Mouse (Mus musculus) heart, embryonic 14.5 days (tissue): ENCODE data around the gene Huwe1. TPM values are rescaled to one million over a fixed set of nuclear protein-coding genes. Genes with fewer than 3 reads are reported as not detected.

Experiments used
- ATAC-seq: fragments of 200-750 bp; cut with Nextera tagmentation; 2 replicates; pipeline ENCODE4 v1.8.0; 2017; ENCODE audit warnings: low read depth, moderate TSS enrichment; ENCODE audit not compliant: insufficient number of reproducible peaks, insufficient read depth, low FRiP score
- H3K27ac ChIP-seq, 2 experiments: fragments of 200-500 bp in 1 of 2; fragments of 300-500 bp in 1 of 2; sonication (generic) in 1 of 2; replicated peaks in 1 of 2; 2 replicates each; pipeline ENCODE4 v1.5.1; 2012 to 2014; ENCODE audit warnings: low read depth in 2 of 2, low read length in 2 of 2, control low read depth in 1 of 2, mild to moderate bottlenecking in 1 of 2, mixed read lengths in 1 of 2; ENCODE audit not compliant: control insufficient read depth in 1 of 2, insufficient read depth in 1 of 2
- H3K27me3 ChIP-seq: fragments of 300-500 bp; sonication (generic); 2 replicates; pipeline ENCODE4 v1.6.1; 2014; ENCODE audit warnings: mild to moderate bottlenecking, low read length, control low read depth; ENCODE audit not compliant: control insufficient read depth, insufficient read depth
- H3K36me3 ChIP-seq: fragments of 300-500 bp; sonication (generic); 2 replicates; pipeline ENCODE4 v1.6.1; 2014; ENCODE audit warnings: mild to moderate bottlenecking, control low read depth, low read length, mixed read lengths; ENCODE audit not compliant: control insufficient read depth, insufficient read depth
- H3K4me1 ChIP-seq, 2 experiments: fragments of 200-500 bp in 1 of 2; fragments of 300-500 bp in 1 of 2; sonication (generic) in 1 of 2; 2 replicates each; pipeline ENCODE4 v1.6.1; 2012 to 2014; ENCODE audit warnings: low read length in 2 of 2, control low read depth in 1 of 2, mixed read lengths in 1 of 2; ENCODE audit not compliant: control insufficient read depth in 2 of 2, insufficient read depth in 2 of 2
- H3K4me2 ChIP-seq: fragments of 300-500 bp; sonication (generic); 2 replicates; pipeline ENCODE4 v1.6.1; 2014; ENCODE audit warnings: mild to moderate bottlenecking, low read length
- H3K4me3 ChIP-seq, 2 experiments: fragments of 200-500 bp in 1 of 2; fragments of 300-500 bp in 1 of 2; sonication (generic) in 1 of 2; 2 replicates each; pipeline ENCODE4 v1.5.1; 2012 to 2014; ENCODE audit warnings: low read length in 2 of 2, mild to moderate bottlenecking in 2 of 2, control low read depth in 1 of 2, low read depth in 1 of 2, moderate library complexity in 1 of 2; ENCODE audit not compliant: control insufficient read depth in 1 of 2, insufficient read depth in 1 of 2
- H3K9ac ChIP-seq: fragments of 300-500 bp; sonication (generic); 2 replicates; pipeline ENCODE4 v1.6.1; 2014; ENCODE audit warnings: mild to moderate bottlenecking, low read length
- H3K9me3 ChIP-seq: fragments of 300-500 bp; sonication (generic); 2 replicates; pipeline ENCODE4 v1.6.1; 2016; ENCODE audit warnings: low read length, control low read depth; ENCODE audit not compliant: control insufficient read depth
- WGBS: fragments of 180-500 bp; shearing (Covaris S2); extraction: QIAGEN DNeasy Blood & Tissue Kit; methylation state at CpG from one replicate; pipeline ENCODE4 v1.1.7; 2014; 5-methylcytosine and 5-hydroxymethylcytosine counted together
- polyA plus RNA-seq: library from polyadenylated mRNA; unstranded; fragments of >200 nt; fragmentation: Nextera tagmentation; extraction: Ambion mirVana; gene quantifications from 2 replicates; pipeline ENCODE4 v1.2.1, GENCODE M21; 2014

Huwe1 gene
- polyA plus RNA-seq, 1 experiment from 2014 or later: 45.2 TPM

DNA sequence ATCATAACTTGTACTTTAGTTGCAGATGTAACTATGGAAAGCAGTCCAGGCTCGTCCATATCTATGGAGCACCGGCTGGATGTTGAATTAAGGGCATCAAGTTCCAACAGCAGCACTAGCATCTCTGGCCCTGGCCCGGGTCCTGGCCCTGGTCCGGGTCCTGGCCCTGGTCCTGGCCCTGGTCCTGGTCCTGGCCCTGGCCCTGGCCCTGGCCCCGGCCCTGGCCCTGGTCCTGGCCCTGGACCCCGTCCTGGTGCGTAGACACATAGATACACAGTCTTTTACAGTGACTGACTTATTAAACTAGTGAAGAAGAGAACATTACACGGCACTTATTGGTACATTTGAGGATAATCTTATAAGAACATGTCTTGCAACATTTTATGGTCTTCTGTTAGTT is 58.8 kb downstream of the Huwe1 start:
- no peak overlapping the region for H3K4me2 ChIP-seq
- WGBS: 77% methylated on average over 8 of the region's 8 CpGs
- no peak for ATAC-seq
- no peak overlapping the region for H3K4me3 ChIP-seq
- H3K36me3 ChIP-seq: peaks cover 73% of the 10 kb centered on the region
- H3K9ac ChIP-seq: no peak overlapping the region
- no peak overlapping the region for H3K27ac ChIP-seq
- H3K4me1 ChIP-seq: no peaks in the 10 kb centered on the region
- H3K27me3 ChIP-seq: no peaks in the 10 kb centered on the region
- H3K9me3 ChIP-seq: no peaks in the 10 kb centered on the region

DNA sequence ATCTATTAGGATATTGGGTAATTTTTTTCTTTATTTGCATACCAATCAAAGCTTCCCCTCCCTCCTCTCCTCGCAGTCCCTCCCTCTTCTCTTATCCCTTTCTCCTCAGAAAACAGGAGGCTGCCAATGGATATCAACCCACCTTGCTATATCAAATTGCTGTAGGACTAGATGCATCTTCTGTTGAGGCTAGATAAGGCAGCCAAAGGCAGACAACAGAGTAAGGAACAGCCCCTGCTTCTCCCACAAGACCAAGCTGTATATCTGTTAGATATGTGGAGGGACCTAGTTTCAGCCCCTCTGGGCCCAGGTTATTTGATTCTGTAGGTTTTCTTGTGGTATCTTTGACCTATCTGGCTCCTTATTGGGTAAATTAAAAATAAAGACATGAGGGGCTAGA is 110.1 kb downstream of the Huwe1 start:
- H3K9ac ChIP-seq: no peak overlapping the region
- no peak for ATAC-seq
- no peak overlapping the region for H3K4me3 ChIP-seq
- H3K4me1 ChIP-seq: no peaks in the 10 kb centered on the region
- H3K9me3 ChIP-seq: no peaks in the 10 kb centered on the region
- H3K36me3 ChIP-seq: peaks cover 91% of the 10 kb centered on the region
- WGBS: 74% methylated on average over 1 of the region's 1 CpGs
- no peak overlapping the region for H3K27ac ChIP-seq
- no peaks in the 10 kb centered on the region for H3K27me3 ChIP-seq
- H3K4me2 ChIP-seq: no peak overlapping the region

- no peak overlapping the region for H3K9ac ChIP-seq
- no peak overlapping the region for H3K4me2 ChIP-seq
- no peaks in the 10 kb centered on the region for H3K27me3 ChIP-seq
- H3K27ac ChIP-seq: no peak overlapping the region
- no peaks in the 10 kb centered on the region for H3K4me1 ChIP-seq
- H3K4me3 ChIP-seq: no peak overlapping the region
- 79% methylated on average over 4 of the region's 4 CpGs for WGBS
- peaks cover 91% of the 10 kb centered on the region for H3K36me3 ChIP-seq
- ATAC-seq: no peak
- H3K9me3 ChIP-seq: no peaks in the 10 kb centered on the region
These were observed 111.7 kb downstream of the Huwe1 start for GRCm38 (mm10) chrX:151912267-151912666.

DNA sequence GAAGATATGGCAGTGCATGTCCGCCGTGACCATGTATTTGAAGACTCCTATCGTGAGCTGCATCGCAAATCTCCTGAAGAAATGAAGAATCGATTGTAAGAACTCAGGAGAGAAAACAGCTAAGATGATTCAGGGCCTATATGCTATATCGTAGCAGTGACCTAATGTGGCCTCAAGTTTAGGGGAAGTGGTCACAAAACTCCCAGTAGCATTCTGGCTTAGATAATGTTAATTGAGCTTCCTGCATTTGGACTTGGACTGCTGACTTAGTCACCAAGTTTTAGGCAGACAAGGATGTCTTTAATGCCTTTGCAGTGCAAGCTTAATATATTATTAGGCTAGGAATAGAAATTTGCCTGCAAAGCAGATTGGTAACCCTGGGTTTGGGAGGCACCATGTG is 128.8 kb downstream of the Huwe1 start:
- H3K9me3 ChIP-seq: no peaks in the 10 kb centered on the region
- H3K9ac ChIP-seq: no peak overlapping the region
- no peak overlapping the region for H3K4me2 ChIP-seq
- no peak overlapping the region for H3K27ac ChIP-seq
- H3K4me1 ChIP-seq: no peaks in the 10 kb centered on the region
- peaks cover 90% of the 10 kb centered on the region for H3K36me3 ChIP-seq
- H3K27me3 ChIP-seq: no peaks in the 10 kb centered on the region
- no peak overlapping the region for H3K4me3 ChIP-seq
- no peak for ATAC-seq
- 83% methylated on average over 6 of the region's 6 CpGs for WGBS

- no peak for ATAC-seq
- no peaks in the 10 kb centered on the region for H3K4me1 ChIP-seq
- WGBS: 60% methylated on average over 2 of the region's 2 CpGs
These were observed 138.2 kb downstream of the Huwe1 start for GRCm38 (mm10) chrX:151938852-151939251.

DNA sequence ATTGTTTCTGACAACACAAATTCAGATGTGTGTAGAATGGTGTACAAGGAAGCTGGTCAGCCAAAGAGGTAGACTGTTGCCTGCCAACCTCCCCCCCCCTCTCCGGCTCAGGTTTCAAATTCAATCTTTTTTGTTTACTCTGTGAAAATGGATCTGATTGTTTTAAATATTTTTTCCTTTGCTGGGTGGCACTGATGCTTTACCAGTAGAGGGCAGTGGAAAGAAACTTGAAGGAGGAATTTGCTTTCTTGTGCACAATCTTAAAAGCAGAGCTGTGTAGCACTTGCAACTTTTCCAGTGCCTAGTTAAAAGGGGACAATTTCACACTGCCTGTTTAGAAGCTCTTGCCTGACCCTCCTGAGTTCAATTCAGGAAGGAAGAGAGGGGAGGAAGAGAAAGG is 146.4 kb downstream of the Huwe1 start:
- Histone ChIP-seq H3K36me3 (no peaks in the 10 kb centered on the region), H3K27me3 (no peaks in the 10 kb centered on the region), H3K9ac (no peak overlapping the region), H3K9me3 (no peaks in the 10 kb centered on the region), H3K4me2 (no peak overlapping the region), H3K4me3 (no peak overlapping the region), H3K27ac (no peak overlapping the region), H3K4me1 (no peaks in the 10 kb centered on the region)
- ATAC-seq: no peak
- 47% methylated on average over 1 of the region's 1 CpGs for WGBS

More at GRCm38 (mm10) chrX:151938852-151939251, 138.2 kb downstream of the Huwe1 start:
- no peak overlapping the region for H3K27ac ChIP-seq
- H3K36me3 ChIP-seq: peaks cover 14% of the 10 kb centered on the region
- no peaks in the 10 kb centered on the region for H3K27me3 ChIP-seq
- H3K9me3 ChIP-seq: no peaks in the 10 kb centered on the region
- no peak overlapping the region for H3K4me3 ChIP-seq
- H3K4me2 ChIP-seq: no peak overlapping the region
- H3K9ac ChIP-seq: no peak overlapping the region

GRCm38 (mm10) chrX:151947781-151948180 is 147.2 kb downstream of the Huwe1 start:
- Histone ChIP-seq H3K27ac (no peak overlapping the region), H3K4me2 (no peak overlapping the region), H3K9ac (no peak overlapping the region), H3K9me3 (no peaks in the 10 kb centered on the region), H3K27me3 (no peaks in the 10 kb centered on the region), H3K4me1 (no peaks in the 10 kb centered on the region), H3K36me3 (no peaks in the 10 kb centered on the region), H3K4me3 (no peak overlapping the region)
- no peak for ATAC-seq
- 57% methylated on average over 3 of the region's 3 CpGs for WGBS

DNA sequence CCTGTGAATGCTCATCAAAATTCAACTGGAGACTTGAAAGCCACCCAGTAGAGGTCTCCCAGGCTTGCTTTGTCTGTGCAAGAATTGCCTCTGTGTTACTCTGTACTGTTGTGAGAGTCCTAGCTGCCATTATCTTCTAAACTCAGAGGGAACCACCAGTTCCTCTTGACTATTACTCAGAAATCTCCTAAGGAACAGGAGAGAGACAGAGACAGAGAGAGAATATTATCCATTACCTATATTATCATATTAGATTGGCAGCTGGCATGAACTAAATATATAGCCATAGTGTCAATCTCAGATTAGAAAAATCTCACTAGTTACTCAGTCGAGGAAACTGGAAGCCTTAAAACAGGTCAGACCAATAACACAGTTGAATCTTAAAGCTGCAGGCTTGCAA is 149.6 kb downstream of the Huwe1 start:
- WGBS: 38% methylated on average over 1 of the region's 1 CpGs
- no peak for ATAC-seq

More for the DNA sequence above, 149.6 kb downstream of the Huwe1 start:
- no peak overlapping the region for H3K4me2 ChIP-seq
- H3K36me3 ChIP-seq: no peaks in the 10 kb centered on the region
- no peaks in the 10 kb centered on the region for H3K4me1 ChIP-seq
- H3K9ac ChIP-seq: no peak overlapping the region
- H3K27ac ChIP-seq: no peak overlapping the region
- H3K4me3 ChIP-seq: no peak overlapping the region
- no peaks in the 10 kb centered on the region for H3K27me3 ChIP-seq
- H3K9me3 ChIP-seq: no peaks in the 10 kb centered on the region
